Mouse (Mus musculus) splenic B cell, adult 2 months (primary cell): ENCODE measurements around the gene Fam32a.
A peak's percentile ranks its signal among the peaks of the same experiment; 100 is the strongest.

Experiments used
- DNase-seq: peaks from one replicate; pipeline ENCODE4 v3.0.0-alpha.2; 2011; ENCODE audit warnings: low read depth, low spot score
- H3K27me3 ChIP-seq: 2 replicates; pipeline ENCODE4 v1.6.1; 2012; ENCODE audit warnings: mild to moderate bottlenecking, low read length, moderate library complexity, mixed read lengths; ENCODE audit not compliant: control insufficient read depth, poor library complexity, insufficient read depth, severe bottlenecking
- H3K36me3 ChIP-seq: 2 replicates; pipeline ENCODE4 v1.6.1; 2012; ENCODE audit warnings: mild to moderate bottlenecking, low read length, moderate library complexity, mixed read lengths; ENCODE audit not compliant: control insufficient read depth, poor library complexity, insufficient read depth, severe bottlenecking

Gene Fam32a

GRCm38 (mm10) chr8:72261019-72261418 is 41.5 kb downstream of the Fam32a start:
- peak; percentile 93 for DNase-seq
- Histone ChIP-seq H3K27me3 (no peaks in the 10 kb centered on the region), H3K36me3 (peaks cover 2% of the 10 kb centered on the region; the same call in 1 of the 2 replicates)

- Histone ChIP-seq H3K36me3 (peaks cover 2% of the 10 kb centered on the region; the same call in 1 of the 2 replicates), H3K27me3 (no peaks in the 10 kb centered on the region)
- no peak for DNase-seq
Measured at GRCm38 (mm10) chr8:72261431-72261830, 41.9 kb downstream of the Fam32a start.

- Histone ChIP-seq H3K27me3 (no peaks in the 10 kb centered on the region), H3K36me3 (no peaks in the 10 kb centered on the region; the same call in 1 of the 2 replicates)
- DNase-seq, result no peak
Measured at GRCm38 (mm10) chr8:72261872-72262271, 42.3 kb downstream of the Fam32a start.

GRCm38 (mm10) chr8:72262756-72263155 is 43.2 kb downstream of the Fam32a start:
- Histone ChIP-seq H3K36me3 (no peaks in the 10 kb centered on the region), H3K27me3 (no peaks in the 10 kb centered on the region)
- no peak for DNase-seq

GRCm38 (mm10) chr8:72263451-72263850 is 43.9 kb downstream of the Fam32a start:
- no peaks in the 10 kb centered on the region for H3K27me3 ChIP-seq
- DNase-seq, result no peak

GRCm38 (mm10) chr8:72265342-72265741 is 45.8 kb downstream of the Fam32a start:
- no peak for DNase-seq
- Histone ChIP-seq H3K27me3 (no peaks in the 10 kb centered on the region), H3K36me3 (no peaks in the 10 kb centered on the region)

More at GRCm38 (mm10) chr8:72263451-72263850, 43.9 kb downstream of the Fam32a start:
- H3K36me3 ChIP-seq, result no peaks in the 10 kb centered on the region

- Histone ChIP-seq H3K27me3 (no peaks in the 10 kb centered on the region), H3K36me3 (no peaks in the 10 kb centered on the region)
- no peak for DNase-seq
Measured at GRCm38 (mm10) chr8:72266671-72267070, 47.1 kb downstream of the Fam32a start.

- no peaks in the 10 kb centered on the region for H3K36me3 ChIP-seq
- peak; percentile 92 for DNase-seq
- H3K27me3 ChIP-seq, result no peaks in the 10 kb centered on the region
Measured at GRCm38 (mm10) chr8:72267106-72267505, 47.6 kb downstream of the Fam32a start.

GRCm38 (mm10) chr8:72268356-72268755 is 48.8 kb downstream of the Fam32a start:
- peak; percentile 86 for DNase-seq
- no peaks in the 10 kb centered on the region for H3K27me3 ChIP-seq

GRCm38 (mm10) chr8:72270606-72271005 is 51.1 kb downstream of the Fam32a start:
- H3K36me3 ChIP-seq, result no peaks in the 10 kb centered on the region
- no peaks in the 10 kb centered on the region for H3K27me3 ChIP-seq
- DNase-seq, result peak; percentile 88

More at GRCm38 (mm10) chr8:72268356-72268755, 48.8 kb downstream of the Fam32a start:
- H3K36me3 ChIP-seq, result no peaks in the 10 kb centered on the region

- no peaks in the 10 kb centered on the region for H3K27me3 ChIP-seq
- no peak for DNase-seq
- no peaks in the 10 kb centered on the region for H3K36me3 ChIP-seq
Measured at GRCm38 (mm10) chr8:72271051-72271660, 51.6 kb downstream of the Fam32a start.

GRCm38 (mm10) chr8:72271691-72272090 is 52.2 kb downstream of the Fam32a start:
- DNase-seq, result peak; percentile 46
- Histone ChIP-seq H3K27me3 (no peaks in the 10 kb centered on the region), H3K36me3 (no peaks in the 10 kb centered on the region)

- peak; percentile 84 for DNase-seq
- no peaks in the 10 kb centered on the region for H3K36me3 ChIP-seq
Measured at GRCm38 (mm10) chr8:72272361-72272760, 52.8 kb downstream of the Fam32a start.

GRCm38 (mm10) chr8:72273111-72273770 is 53.7 kb downstream of the Fam32a start:
- no peaks in the 10 kb centered on the region for H3K36me3 ChIP-seq
- peak; percentile 55 for DNase-seq
- H3K27me3 ChIP-seq, result no peaks in the 10 kb centered on the region

More at GRCm38 (mm10) chr8:72272361-72272760, 52.8 kb downstream of the Fam32a start:
- no peaks in the 10 kb centered on the region for H3K27me3 ChIP-seq

GRCm38 (mm10) chr8:72273807-72274206 is 54.3 kb downstream of the Fam32a start:
- Histone ChIP-seq H3K36me3 (no peaks in the 10 kb centered on the region), H3K27me3 (no peaks in the 10 kb centered on the region)
- DNase-seq, result peak; percentile 89
